Comparison of ENCODE assay signal across 9 mouse cellular contexts in the genomic region with DNA sequence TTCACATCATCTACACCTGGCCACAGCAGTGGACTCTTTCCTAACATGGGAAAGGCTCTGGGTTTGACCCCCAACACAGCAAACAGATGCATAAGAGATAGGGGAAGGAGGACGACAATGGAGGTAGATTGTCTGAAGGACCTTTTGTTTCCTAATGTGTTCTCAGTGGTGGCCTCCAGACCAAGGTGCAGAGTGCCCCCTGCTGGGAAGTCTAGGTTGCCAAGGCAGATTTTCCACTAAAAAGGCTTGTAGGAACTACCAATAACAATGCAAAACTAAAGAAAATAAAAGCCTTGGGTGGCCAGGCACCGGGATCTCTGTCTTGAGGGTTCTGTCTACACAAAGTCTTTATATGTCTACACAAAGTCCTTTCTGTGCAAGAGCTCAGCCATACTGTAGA. TPM values are rescaled to one million over a fixed set of nuclear protein-coding genes. Genes with fewer than 3 reads are reported as not detected.
DNase-seq lines count a peak whose midpoint lies in the region; ATAC-seq and TF ChIP-seq lines count a peak whose summit lies in the region.
"Had no signal": no experiment of that assay in that cellular context is flagged by ENCODE, and none has a peak within 500 bp of the region (broad histone marks: within the 10 kb centered on the region; RNA-seq: fewer than 3 reads in every experiment).

No protein-coding gene starts in this region.

- DNase-seq in kidney, adult 2 months = peak; percentile 34
- DNase-seq in kidney, adult 11 months = no peak
- DNase-seq in ES-E14 (ENCODE audit: low read depth, low spot score) = peak; percentile 15
- peak; percentile 40 for DNase-seq in adipocyte (ENCODE audit: low spot score)
- peak; percentile 61 to 65 for DNase-seq in frontal cortex, postnatal 25 days (ENCODE audit: low spot score in 2 of 2)
- peak; percentile 29 for DNase-seq in liver, postnatal 0 days
- peak; percentile 62 for DNase-seq in thymus, postnatal 4 days
- no peak for DNase-seq in urinary bladder, adult 2 months (ENCODE audit: low spot score)

- TF ChIP-seq CTCF in kidney, adult 2 months (conservative IDR thresholded peaks at IDR 0.05; ENCODE audit: insufficient read depth, insufficient read length, low read depth, low read length) = peak; percentile 58
- TF ChIP-seq CTCF in liver, postnatal 0 days (IDR thresholded peaks at IDR 0.05; ENCODE audit: low read depth) = peak; percentile 50

- TF ChIP-seq POLR2A in kidney, adult 2 months (IDR thresholded peaks at IDR 0.05; ENCODE audit: low read depth, low read length) = no peak

- WGBS in kidney, adult 2 months = 29% methylated on average over 2 of the region's 2 CpGs
- 29% methylated on average over 2 of the region's 2 CpGs for WGBS in liver, postnatal 0 days (ENCODE audit: insufficient replicate concordance)

- H3K27ac ChIP-seq in kidney, adult 2 months (ENCODE audit: insufficient read depth, low read depth, low read length) = no peak overlapping the region
- no peak overlapping the region for H3K27ac ChIP-seq in ES-E14 (ENCODE audit: insufficient read depth, low read depth, low read length, poor library complexity, severe bottlenecking)
- H3K27ac ChIP-seq in liver, postnatal 0 days (ENCODE audit: low read depth) = no peak overlapping the region
- H3K27ac ChIP-seq: limb, embryonic 13.5 days had no signal

- in situ Hi-C loops in ES-E14 (cut with MboI; ENCODE audit: low sequenced_read_pairs in 2 of 2, unreplicated experiment in 2 of 2) = loop anchor here in 1 of 2 experiments (25.0 kb wide), 1 partner anchor 895 kb away; no protein-coding TSS in a partner anchor

- no peak overlapping the region for H3K4me3 ChIP-seq in kidney, adult 2 months (ENCODE audit: insufficient read depth, low read depth, low read length)
- H3K4me3 ChIP-seq in ES-E14 (ENCODE audit: insufficient read depth in 1 of 2, low read depth in 1 of 2, low read length in 2 of 2, poor library complexity in 1 of 2, severe bottlenecking in 1 of 2) = no peak overlapping the region
- no peak overlapping the region for H3K4me3 ChIP-seq in liver, postnatal 0 days (ENCODE audit: low read depth, low read length)
- H3K4me3 ChIP-seq: limb, embryonic 13.5 days had no signal

- no peaks in the 10 kb centered on the region for H3K4me1 ChIP-seq in kidney, adult 2 months (ENCODE audit: control insufficient read depth, insufficient read depth, low read length)
- no peaks in the 10 kb centered on the region for H3K4me1 ChIP-seq in ES-E14 (ENCODE audit: control insufficient read depth in 2 of 2, insufficient read depth in 2 of 2, low read length in 2 of 2, poor library complexity in 1 of 2)
- H3K4me1 ChIP-seq in liver, postnatal 0 days (ENCODE audit: insufficient read depth) = no peaks in the 10 kb centered on the region
- H3K4me1 ChIP-seq: limb, embryonic 13.5 days had no signal

- H3K9me3 ChIP-seq in ES-E14 (ENCODE audit: control insufficient read depth, insufficient read depth, low read depth, low read length) = no peaks in the 10 kb centered on the region
- H3K9me3 ChIP-seq in liver, postnatal 0 days (ENCODE audit: low read length) = no peaks in the 10 kb centered on the region
- H3K9me3 ChIP-seq: limb, embryonic 13.5 days had no signal

- ATAC-seq in liver, postnatal 0 days = no peak

- no peaks in the 10 kb centered on the region; the same call in 1 of the 2 replicates for H3K36me3 ChIP-seq in kidney, adult 2 months (ENCODE audit: control insufficient read depth, insufficient read depth, low read length)
- H3K36me3 ChIP-seq in ES-E14 (ENCODE audit: control insufficient read depth, insufficient read depth, low read length, poor library complexity, severe bottlenecking) = peaks cover 3% of the 10 kb centered on the region; the same call in 1 of the 2 replicates
- peaks cover 6% of the 10 kb centered on the region; the same call in 1 of the 2 replicates for H3K36me3 ChIP-seq in liver, postnatal 0 days (replicated peaks; ENCODE audit: insufficient read depth, low read length)

- H3K4me2 ChIP-seq in liver, postnatal 0 days (ENCODE audit: low read depth, low read length) = no peak overlapping the region
- H3K4me2 ChIP-seq: limb, embryonic 13.5 days had no signal

- no peaks in the 10 kb centered on the region for H3K27me3 ChIP-seq in kidney, adult 2 months (replicated peaks; ENCODE audit: control insufficient read depth, insufficient read depth, low read length)
- H3K27me3 ChIP-seq in liver, postnatal 0 days (ENCODE audit: insufficient read depth, low read length) = no peaks in the 10 kb centered on the region
- H3K27me3 ChIP-seq: limb, embryonic 13.5 days had no signal

- TF ChIP-seq EP300 in liver, postnatal 0 days (IDR thresholded peaks at IDR 0.05; ENCODE audit: low read depth) = no peak

- H3K9ac ChIP-seq in ES-E14 (ENCODE audit: insufficient read depth, low read depth, low read length, poor library complexity, severe bottlenecking) = no peak overlapping the region
- no peak overlapping the region for H3K9ac ChIP-seq in liver, postnatal 0 days (replicated peaks)
- H3K9ac ChIP-seq: limb, embryonic 13.5 days had no signal

TF ChIP-seq in ES-E14, 5 proteins besides CTCF, POLR2A, EP300 and RAD21:
- TF ChIP-seq CHD2 (IDR thresholded peaks at IDR 0.05; ENCODE audit: low read depth, low read length) = no peak
- TF ChIP-seq ZNF384 (IDR thresholded peaks at IDR 0.05; ENCODE audit: low read depth, low read length) = no peak
TF ChIP-seq in ES-E14: peak in this region for 0.

RNA-seq across cellular contexts. Expression of a gene that starts 54.9 kb away (rescaled TPM):
- polyA plus RNA-seq in kidney, adult 2 months (2012; rRNA removed) = 15.4 and 17.1 TPM in 2 replicates
- 56.4 and 60.6 TPM in 2 replicates for total RNA-seq in ES-E14 (2012; rRNA removed)
- 3.4 and 3.7 TPM in 2 replicates for polyA plus RNA-seq in liver, postnatal 0 days (2015; fragmentation: Nextera tagmentation; extraction: Ambion mirVana)
- 33.4 and 35.4 TPM in 2 replicates for polyA plus RNA-seq in urinary bladder, adult 2 months (2012; rRNA removed)

Comparison
In these comparisons a context has a peak if more than half of its experiments do, and no peak if none do; other contexts are left out.
1. DNase-seq: peak in kidney, adult 2 months (single experiment), ES-E14 (single experiment), adipocyte (single experiment), frontal cortex, postnatal 25 days (2 of 2), liver, postnatal 0 days (single experiment) and thymus, postnatal 4 days (single experiment); none in kidney, adult 11 months (single experiment) and urinary bladder, adult 2 months (single experiment).